Mouse (Mus musculus) stomach, embryonic 14.5 days (tissue): ENCODE measurements around the gene Polg2. TPM values are rescaled to one million over a fixed set of nuclear protein-coding genes. Genes with fewer than 3 reads are reported as not detected.
"Not testable (repeated sequence)": the region's sequence is repeated elsewhere in the genome, so short reads cannot be mapped to it uniquely, and the experiment has no call there.

Experiments used
- ATAC-seq: fragments of 200-750 bp; cut with Nextera tagmentation; 2 replicates; pipeline ENCODE4 v1.8.0; 2017; ENCODE audit warnings: low read depth, moderate TSS enrichment; ENCODE audit not compliant: insufficient number of reproducible peaks, insufficient read depth, low FRiP score
- H3K27ac ChIP-seq: fragments of 300-500 bp; sonication (generic); 2 replicates; pipeline ENCODE4 v1.5.1; 2014; ENCODE audit warnings: mild to moderate bottlenecking, low read length, moderate library complexity, mixed read lengths
- H3K27me3 ChIP-seq: fragments of 300-500 bp; sonication (generic); 2 replicates; pipeline ENCODE4 v1.6.1; 2014; ENCODE audit warnings: low read length, control low read depth, mixed read lengths; ENCODE audit not compliant: control insufficient read depth, insufficient read depth
- H3K36me3 ChIP-seq: fragments of 300-500 bp; sonication (generic); 2 replicates; pipeline ENCODE4 v1.6.1; 2014; ENCODE audit warnings: mild to moderate bottlenecking, control low read depth, low read length, moderate library complexity, mixed read lengths; ENCODE audit not compliant: control insufficient read depth, insufficient read depth
- H3K4me1 ChIP-seq: fragments of 300-500 bp; sonication (generic); 2 replicates; pipeline ENCODE4 v1.6.1; 2014; ENCODE audit warnings: low read length, control low read depth, mixed read lengths; ENCODE audit not compliant: control insufficient read depth, insufficient read depth
- H3K4me2 ChIP-seq: fragments of 300-500 bp; sonication (generic); replicated peaks from 2 replicates; pipeline ENCODE4 v1.6.1; 2014; ENCODE audit warnings: low read depth, low read length, control low read depth
- H3K4me3 ChIP-seq: fragments of 300-500 bp; sonication (generic); 2 replicates; pipeline ENCODE4 v1.5.1; 2014; ENCODE audit warnings: low read depth, low read length, control low read depth
- H3K9ac ChIP-seq: fragments of 300-500 bp; sonication (generic); replicated peaks from 2 replicates; pipeline ENCODE4 v1.6.1; 2014; ENCODE audit warnings: low read depth, mild to moderate bottlenecking, control low read depth, low read length, moderate library complexity, mixed read lengths
- H3K9me3 ChIP-seq: fragments of 300-500 bp; sonication (generic); 2 replicates; pipeline ENCODE4 v1.6.1; 2016; ENCODE audit warnings: low read depth, low read length, control low read depth; ENCODE audit not compliant: control insufficient read depth
- WGBS: fragments of 180-500 bp; shearing (Covaris S2); extraction: QIAGEN DNeasy Blood & Tissue Kit; methylation state at CpG from one replicate; pipeline ENCODE4 v1.1.7; 2014; 5-methylcytosine and 5-hydroxymethylcytosine counted together
- polyA plus RNA-seq: library from polyadenylated mRNA; unstranded; fragments of >200 nt; fragmentation: Nextera tagmentation; extraction: Ambion mirVana; gene quantifications from 2 replicates; pipeline ENCODE4 v1.2.1, GENCODE M21; 2014

Polg2 gene
- polyA plus RNA-seq, 1 experiment from 2014 or later, result 11.8 TPM

- H3K4me1 ChIP-seq, result 0 out of 2 replicates have a peak, but pooled peaks cover 3% of the 10 kb centered on the region
- H3K4me3 ChIP-seq, result no peak overlapping the region
- 72% methylated on average over 14 of the region's 14 CpGs for WGBS
- no peak overlapping the region for H3K4me2 ChIP-seq
- H3K27me3 ChIP-seq, result no peaks in the 10 kb centered on the region
- peaks cover 71% of the 10 kb centered on the region for H3K36me3 ChIP-seq
- H3K9me3 ChIP-seq, result no peaks in the 10 kb centered on the region
- no peak overlapping the region for H3K9ac ChIP-seq
- no peak for ATAC-seq
- H3K27ac ChIP-seq, result no peak overlapping the region
Observed at GRCm38 (mm10) chr11:106814601-106815320, 35.4 kb upstream of the Polg2 start.

- 88% methylated on average over 7 of the region's 7 CpGs for WGBS
- Histone ChIP-seq H3K9ac (no peak overlapping the region), H3K9me3 (no peaks in the 10 kb centered on the region), H3K27ac (no peak overlapping the region), H3K36me3 (peaks cover 66% of the 10 kb centered on the region), H3K4me2 (no peak overlapping the region), H3K4me1 (no peaks in the 10 kb centered on the region), H3K4me3 (no peak overlapping the region), H3K27me3 (no peaks in the 10 kb centered on the region)
- no peak for ATAC-seq
Observed at GRCm38 (mm10) chr11:106812410-106813136, 33.2 kb upstream of the Polg2 start.

- peaks cover 46% of the 10 kb centered on the region for H3K36me3 ChIP-seq
- not testable (repeated sequence) for H3K27me3 ChIP-seq, ATAC-seq, H3K4me2 ChIP-seq, H3K9me3 ChIP-seq, H3K27ac ChIP-seq, H3K9ac ChIP-seq, H3K4me3 ChIP-seq, H3K4me1 ChIP-seq
- 78% methylated on average over 1 of the region's 1 CpGs for WGBS
Observed at GRCm38 (mm10) chr11:106807442-106807841, 28.1 kb upstream of the Polg2 start.

- ATAC-seq, result no peak
- Histone ChIP-seq H3K4me1 (no peaks in the 10 kb centered on the region), H3K4me2 (no peak overlapping the region), H3K9ac (no peak overlapping the region), H3K27me3 (no peaks in the 10 kb centered on the region), H3K4me3 (no peak overlapping the region), H3K27ac (no peak overlapping the region), H3K9me3 (no peaks in the 10 kb centered on the region), H3K36me3 (peaks cover 57% of the 10 kb centered on the region)
- 83% methylated on average over 10 of the region's 10 CpGs for WGBS
Observed at GRCm38 (mm10) chr11:106802069-106802627, 22.8 kb upstream of the Polg2 start.

GRCm38 (mm10) chr11:106795679-106796078 lies 16.3 kb upstream of the Polg2 start:
- H3K9ac ChIP-seq, result no peak overlapping the region
- no peak overlapping the region for H3K4me2 ChIP-seq
- no peaks in the 10 kb centered on the region for H3K27me3 ChIP-seq
- no peaks in the 10 kb centered on the region for H3K4me1 ChIP-seq
- no peak overlapping the region for H3K4me3 ChIP-seq
- no peak for ATAC-seq
- 46% methylated on average over 9 of the region's 9 CpGs for WGBS
- no peaks in the 10 kb centered on the region for H3K9me3 ChIP-seq
- H3K36me3 ChIP-seq, result peaks cover 44% of the 10 kb centered on the region
- H3K27ac ChIP-seq, result no peak overlapping the region

- H3K4me1 ChIP-seq, result 0 out of 2 replicates have a peak, but pooled peaks cover 5% of the 10 kb centered on the region
- WGBS, result 80% methylated on average over 4 of the region's 4 CpGs
- H3K9me3 ChIP-seq, result no peaks in the 10 kb centered on the region
- peaks cover 31% of the 10 kb centered on the region for H3K36me3 ChIP-seq
- H3K27me3 ChIP-seq, result no peaks in the 10 kb centered on the region
- H3K4me2 ChIP-seq, result no peak overlapping the region
- no peak overlapping the region for H3K4me3 ChIP-seq
- H3K27ac ChIP-seq, result no peak overlapping the region
- no peak for ATAC-seq
- no peak overlapping the region for H3K9ac ChIP-seq
Observed at GRCm38 (mm10) chr11:106793846-106794245, 14.5 kb upstream of the Polg2 start.

GRCm38 (mm10) chr11:106789649-106790048 lies 10.3 kb upstream of the Polg2 start:
- Histone ChIP-seq H3K4me2 (peak overlapping the region; percentile 63), H3K4me1 (peaks cover 13% of the 10 kb centered on the region; the same call in 1 of the 2 replicates), H3K36me3 (peaks cover 28% of the 10 kb centered on the region), H3K9ac (peak overlapping the region; percentile 97), H3K9me3 (no peaks in the 10 kb centered on the region), H3K4me3 (peak overlapping the region; percentile 52), H3K27ac (peak overlapping the region; percentile 97), H3K27me3 (no peaks in the 10 kb centered on the region)
- ATAC-seq, result no peak
- 2% methylated on average over 6 of the region's 6 CpGs for WGBS

GRCm38 (mm10) chr11:106788775-106789459 lies 9.6 kb upstream of the Polg2 start, which contains the start of the genes Ddx5 and Cep95:
Gene Ddx5 (minus strand): TSS chr11:106789185.
Gene Cep95 (plus strand): TSS chr11:106789252.
- Histone ChIP-seq H3K9ac (peak within 1 kb of the TSS; percentile 97), H3K27me3 (no peaks in the 10 kb centered on the region), H3K4me1 (peaks cover 13% of the 10 kb centered on the region; the same call in 1 of the 2 replicates), H3K9me3 (no peaks in the 10 kb centered on the region), H3K36me3 (peaks cover 28% of the 10 kb centered on the region), H3K27ac (peak within 1 kb of the TSS; percentile 97), H3K4me3 (peak within 1 kb of the TSS; percentile 52), H3K4me2 (peak within 1 kb of the TSS; percentile 63)
- under 1% methylated on average over 58 of the region's 58 CpGs for WGBS
- peak; percentile 90 for ATAC-seq
